Mouse (Mus musculus): ENCODE measurements at regions not wholly inside any gene's neighbourhood (a gene's known extent, or its start where the extent isn't known, plus 50 kb on each side); places are given as distances from the start of the nearest gene placed in this dataset.

GRCm38 (mm10) chr1:15958661-15959060, 134.5 kb downstream of the 4930444P10Rik start:
- ATAC-seq (ENCODE audit: low FRiP score): no peak
- Histone ChIP-seq H3K36me3 (replicated peaks; ENCODE audit: control insufficient read depth, insufficient read depth) (no peaks in the 10 kb centered on the region), H3K27ac (no peak overlapping the region), H3K9me3 (ENCODE audit: control insufficient read depth, low read length) (no peaks in the 10 kb centered on the region), H3K4me1 (replicated peaks; ENCODE audit: control insufficient read depth, insufficient read depth, low read length) (no peaks in the 10 kb centered on the region), H3K4me2 (replicated peaks) (no peak overlapping the region), H3K4me3 (replicated peaks; ENCODE audit: low read length) (no peak overlapping the region), H3K27me3 (ENCODE audit: control insufficient read depth, insufficient read depth, low read length) (no peaks in the 10 kb centered on the region), H3K9ac (no peak overlapping the region)
- no peak for DNase-seq (ENCODE audit: low spot score)
- WGBS: 71% methylated on average over 1 of the region's 1 CpGs

GRCm38 (mm10) chr1:15943662-15944061, 149.5 kb downstream of the 4930444P10Rik start:
- H3K4me2 ChIP-seq (replicated peaks): no peak overlapping the region
- H3K4me3 ChIP-seq (replicated peaks; ENCODE audit: low read length): no peak overlapping the region
- DNase-seq (ENCODE audit: low spot score) (no peak), ATAC-seq (ENCODE audit: low FRiP score) (no peak)
- H3K27ac ChIP-seq: no peak overlapping the region
- WGBS: 70% methylated on average over 4 of the region's 4 CpGs
- H3K4me1 ChIP-seq (replicated peaks; ENCODE audit: control insufficient read depth, insufficient read depth, low read length): no peaks in the 10 kb centered on the region
- no peaks in the 10 kb centered on the region for H3K27me3 ChIP-seq (ENCODE audit: control insufficient read depth, insufficient read depth, low read length)
- H3K9me3 ChIP-seq (ENCODE audit: control insufficient read depth, low read length): no peaks in the 10 kb centered on the region
- H3K36me3 ChIP-seq (replicated peaks; ENCODE audit: control insufficient read depth, insufficient read depth): no peaks in the 10 kb centered on the region
- H3K9ac ChIP-seq: no peak overlapping the region

- no peak for ATAC-seq (ENCODE audit: low FRiP score)
- WGBS: 30% methylated on average over 1 of the region's 1 CpGs
- Histone ChIP-seq H3K27me3 (ENCODE audit: control insufficient read depth, insufficient read depth, low read length) (no peaks in the 10 kb centered on the region), H3K4me2 (replicated peaks) (no peak overlapping the region), H3K4me1 (replicated peaks; ENCODE audit: control insufficient read depth, insufficient read depth, low read length) (no peaks in the 10 kb centered on the region), H3K9ac (no peak overlapping the region), H3K4me3 (replicated peaks; ENCODE audit: low read length) (no peak overlapping the region), H3K27ac (no peak overlapping the region), H3K9me3 (ENCODE audit: control insufficient read depth, low read length) (no peaks in the 10 kb centered on the region), H3K36me3 (replicated peaks; ENCODE audit: control insufficient read depth, insufficient read depth) (no peaks in the 10 kb centered on the region)
- no peak for DNase-seq (ENCODE audit: low spot score)
Observed at GRCm38 (mm10) chr1:15943041-15943440, 150.1 kb downstream of the 4930444P10Rik start.

Data from hindbrain, embryonic 14.5 days (tissue).